Mouse (Mus musculus) thymus, adult 2 months (tissue): ENCODE results near the gene Morn3.

ENCODE experiments used
- CTCF ChIP-seq: fragments of 200-500 bp; IDR thresholded peaks from 2 replicates; pipeline ENCODE4 v1.5.1; 2012; ENCODE audit warnings: mild to moderate bottlenecking, control low read depth, low read length, moderate library complexity, borderline replicate concordance; ENCODE audit not compliant: control insufficient read depth, poor library complexity, insufficient read depth; ENCODE audit errors: extremely low read depth
- POLR2A ChIP-seq: fragments of 200-500 bp; IDR thresholded peaks from 2 replicates; pipeline ENCODE4 v1.6.1; 2012; ENCODE audit warnings: mild to moderate bottlenecking, low read length, control low read depth, moderate library complexity; ENCODE audit not compliant: control insufficient read depth, poor library complexity, insufficient read depth; ENCODE audit errors: extremely low read depth

DNA sequence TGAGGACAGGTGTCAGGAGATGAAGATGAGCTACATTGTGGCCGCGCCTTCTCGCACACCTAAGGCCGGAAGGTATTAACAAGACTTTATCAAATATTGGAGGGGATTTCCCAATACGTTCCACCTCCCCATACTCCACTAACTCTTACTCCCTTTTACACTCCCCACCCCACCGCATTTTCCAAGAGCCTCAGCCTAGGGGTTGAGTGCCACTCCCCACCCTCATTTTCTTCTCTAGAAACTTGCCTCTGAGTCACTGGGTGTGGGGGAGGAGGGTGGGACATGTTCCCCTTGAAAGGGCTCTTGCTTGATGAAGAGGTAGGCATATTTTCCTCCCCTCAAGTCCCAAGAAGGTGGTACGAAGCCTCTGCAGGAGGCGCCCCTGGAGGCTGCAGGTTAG, 30.9 kb downstream of the Morn3 start:
- TF ChIP-seq CTCF (no peak), POLR2A (no peak)
